Mouse (Mus musculus): ENCODE results near the gene Reln.

- TF ChIP-seq POLR2A (IDR thresholded peaks at IDR 0.05; ENCODE audit: borderline replicate concordance, insufficient read depth, low read length) (no peak), CTCF (IDR thresholded peaks at IDR 0.05; ENCODE audit: borderline replicate concordance, insufficient read depth, low read depth, low read length) (no peak)
These were observed 63.9 kb downstream of the Reln start for GRCm38 (mm10) chr5:22280534-22281164.

Data from cerebellum, adult 2 months (tissue).